Mouse (Mus musculus) hematopoietic stem cell, adult 5-6 weeks (primary cell): ENCODE measurements around the gene Mfap3l. TPM values are rescaled to one million over a fixed set of nuclear protein-coding genes. Genes with fewer than 3 reads are reported as not detected.
"Not testable (repeated sequence)": the region's sequence is repeated elsewhere in the genome, so short reads cannot be mapped to it uniquely, and the experiment has no call there.

Experiments used
- ATAC-seq, 2 experiments: fragments of 125-278 bp in 1 of 2; replicated peaks in 1 of 2; 2 replicates each; pipeline ENCODE4 v1.8.0; 2016 to 2017; ENCODE audit warnings: inconsistent platforms in 2 of 2, mild to moderate bottlenecking in 2 of 2, moderate number of reproducible peaks in 2 of 2, low read depth in 1 of 2, moderate TSS enrichment in 1 of 2; ENCODE audit not compliant: low FRiP score in 2 of 2, poor library complexity in 2 of 2, severe bottlenecking in 2 of 2, insufficient read depth in 1 of 2, low TSS enrichment in 1 of 2
- total RNA-seq: library from RNA; stranded (forward); fragments of 172-1452, 232-1000 nt; gene quantifications from 2 replicates; pipeline ENCODE4 v1.2.3, GENCODE M21; 2017

Gene Mfap3l
- total RNA-seq, 1 experiment from 2014 or later = 2.2 TPM

DNA sequence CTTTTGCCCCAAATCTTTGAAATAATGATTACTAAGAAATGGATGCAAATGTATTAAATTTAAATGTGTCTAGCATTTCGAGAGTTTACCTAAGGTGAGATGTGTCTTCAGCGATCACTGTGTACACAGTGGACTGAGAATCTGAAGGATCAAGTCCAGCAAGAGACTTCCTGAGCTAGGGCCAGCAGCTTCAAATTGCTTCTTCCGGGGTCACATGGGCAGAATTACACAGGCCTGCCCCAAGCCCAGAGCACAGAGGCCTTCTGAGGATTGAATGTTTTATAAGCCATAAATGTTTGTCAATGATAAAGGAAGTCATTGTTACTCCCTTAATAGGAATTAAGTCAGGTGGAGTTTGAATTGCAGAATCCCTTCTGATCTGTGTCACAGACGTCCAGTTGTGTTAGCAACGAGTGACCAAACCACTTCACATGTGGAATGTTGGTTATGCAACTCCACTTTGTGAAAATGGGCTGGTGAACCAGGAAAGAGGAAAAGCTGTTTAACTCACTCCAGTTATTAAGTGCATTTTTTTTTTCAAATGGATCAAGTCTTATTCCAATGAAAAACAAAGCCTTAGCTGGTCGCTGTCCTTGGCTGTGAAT is 10.9 kb downstream of the Mfap3l start:
- ATAC-seq = no peak

- ATAC-seq = no peak
These were observed 12.5 kb downstream of the Mfap3l start for GRCm38 (mm10) chr8:60645164-60645563.

- no peak for ATAC-seq
These were observed 13.3 kb downstream of the Mfap3l start for GRCm38 (mm10) chr8:60645911-60646310.

GRCm38 (mm10) chr8:60647291-60647690 is 14.7 kb downstream of the Mfap3l start:
- ATAC-seq = no peak

DNA sequence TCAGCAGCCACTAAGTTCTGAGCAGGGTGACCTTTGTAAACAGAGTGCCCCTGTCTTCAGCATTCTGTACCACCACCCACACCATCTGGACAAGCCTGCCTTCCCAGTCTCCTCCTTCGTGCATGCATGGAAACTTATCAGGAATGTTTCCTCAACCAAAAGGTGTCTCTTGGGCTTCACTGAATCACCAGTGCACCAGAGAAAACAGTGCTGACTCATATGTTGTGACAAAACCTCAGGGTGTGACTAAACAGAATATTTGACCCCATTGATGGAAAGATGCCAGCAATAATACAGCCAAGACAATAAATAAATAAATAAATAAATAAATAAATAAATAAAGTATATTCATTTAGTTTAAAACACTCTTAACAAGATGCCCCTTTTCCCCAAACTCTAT is 16.5 kb downstream of the Mfap3l start:
- no peak for ATAC-seq

DNA sequence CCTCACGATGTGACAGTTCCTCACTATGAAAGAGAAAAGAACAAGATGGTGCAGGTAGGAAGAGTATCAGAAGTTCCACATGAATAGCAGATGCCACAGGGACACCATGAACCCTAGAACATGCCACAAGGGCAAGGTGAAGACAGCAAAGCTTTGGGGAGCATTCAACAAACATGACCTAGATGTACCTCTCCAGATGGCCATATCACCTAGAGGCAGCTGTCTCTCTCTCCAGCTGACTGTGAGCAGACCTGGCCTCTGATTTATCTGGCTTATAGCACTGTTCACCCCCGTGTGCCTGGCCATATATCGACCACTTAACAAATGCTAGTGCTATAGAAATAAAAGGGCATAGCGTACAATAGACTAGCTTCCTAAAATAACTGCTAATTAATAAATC is 17.5 kb downstream of the Mfap3l start:
- ATAC-seq = no peak

- no peak for ATAC-seq
These were observed 24.9 kb downstream of the Mfap3l start for GRCm38 (mm10) chr8:60657425-60658113.

DNA sequence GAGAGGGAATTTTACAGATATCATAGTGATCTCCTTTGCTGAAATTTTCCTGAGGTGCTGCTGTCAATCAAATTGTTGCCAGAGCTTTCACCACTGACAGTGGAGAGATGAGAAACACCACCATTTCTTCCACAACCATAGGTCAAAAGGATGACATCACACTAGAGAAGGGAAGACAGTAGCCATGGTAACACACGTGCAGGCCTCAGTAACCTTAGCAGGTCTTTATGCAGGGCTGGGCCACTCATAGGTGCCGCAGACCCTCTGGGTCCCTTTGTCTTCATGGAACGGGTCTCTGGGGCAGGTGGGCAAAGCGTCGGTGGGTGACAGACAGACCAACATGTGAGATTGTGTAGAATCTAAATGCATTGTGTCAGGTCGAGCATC is 25.5 kb downstream of the Mfap3l start:
- ATAC-seq = no peak

- not testable (repeated sequence) for ATAC-seq
These were observed 26.1 kb downstream of the Mfap3l start for GRCm38 (mm10) chr8:60658686-60659085.

GRCm38 (mm10) chr8:60659721-60660120 is 27.1 kb downstream of the Mfap3l start:
- ATAC-seq = no peak

GRCm38 (mm10) chr8:60661191-60661590 is 28.6 kb downstream of the Mfap3l start:
- ATAC-seq = no peak

GRCm38 (mm10) chr8:60663552-60663951 is 30.9 kb downstream of the Mfap3l start:
- no peak for ATAC-seq

GRCm38 (mm10) chr8:60665821-60666220 is 33.2 kb downstream of the Mfap3l start:
- ATAC-seq = no peak

- ATAC-seq = no peak
These were observed 34.2 kb downstream of the Mfap3l start for GRCm38 (mm10) chr8:60666852-60667251.

- ATAC-seq = no peak
These were observed 46.0 kb downstream of the Mfap3l start for GRCm38 (mm10) chr8:60678590-60678989.

GRCm38 (mm10) chr8:60681811-60682210 is 49.2 kb downstream of the Mfap3l start:
- no peak for ATAC-seq

DNA sequence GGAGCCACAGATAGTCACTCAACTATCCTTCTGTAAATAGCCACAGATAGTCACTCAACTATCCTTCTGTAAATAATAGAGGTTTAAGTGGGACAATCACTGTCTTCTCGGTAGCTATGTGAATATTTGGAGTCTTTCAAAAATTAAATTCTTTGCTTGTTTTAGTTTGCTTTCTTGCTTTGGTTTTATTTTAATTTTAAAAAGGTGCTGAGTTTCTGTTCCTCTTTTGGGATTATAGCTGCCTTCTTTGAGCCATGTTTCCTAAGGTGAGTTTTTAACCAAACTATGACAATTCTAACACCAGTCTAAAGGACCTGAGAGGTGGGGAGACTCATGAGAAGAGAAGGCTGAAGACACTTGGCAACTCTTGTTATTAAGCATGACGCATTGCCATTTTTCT is 49.7 kb downstream of the Mfap3l start:
- ATAC-seq = no peak

- no peak for ATAC-seq
These were observed 79.0 kb downstream of the Mfap3l start for GRCm38 (mm10) chr8:60711516-60712086.

DNA sequence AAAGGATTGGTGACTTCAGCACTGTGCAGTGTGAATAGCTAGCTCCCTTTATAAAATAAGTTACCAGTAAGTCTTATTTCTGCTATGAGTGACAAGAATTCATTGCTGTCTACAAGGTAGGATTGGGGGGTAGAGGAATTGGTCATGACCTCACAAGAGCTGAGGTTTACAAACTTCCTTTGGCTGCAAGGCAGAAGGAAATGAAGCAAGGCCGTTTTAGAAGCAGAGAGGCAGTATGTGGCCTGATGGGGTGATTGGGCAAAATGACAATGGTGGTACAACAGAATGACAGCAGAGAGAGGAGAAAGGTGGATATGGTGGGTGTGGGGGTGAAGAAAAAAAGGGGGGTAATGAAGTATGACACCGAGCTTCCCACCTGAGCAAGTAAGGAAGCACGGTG is 82.1 kb downstream of the Mfap3l start:
- ATAC-seq = peak; percentile 92 to 94
